In genomic region chr15:31360593-31360992, GRCm38 (mm10) we compare ENCODE assay signal across 1 mouse cellular context.
TF ChIP-seq lines count a peak whose summit lies in the region.

No protein-coding gene starts in this region.

TF ChIP-seq in CH12.LX, 34 proteins besides CTCF, POLR2A, EP300 and RAD21 (continued from another document):
- TF ChIP-seq GABPA (IDR thresholded peaks at IDR 0.05; ENCODE audit: insufficient replicate concordance, low read depth, low read length) (no peak), NELFE (IDR thresholded peaks at IDR 0.05; ENCODE audit: low read depth, low read length) (no peak), HCFC1 (IDR thresholded peaks at IDR 0.05; ENCODE audit: low read depth, low read length) (no peak)
TF ChIP-seq in CH12.LX: peak in this region for 2.
